Mouse (Mus musculus) erythroid progenitor cell, adult 5-6 weeks (primary cell): Measurements from ENCODE around the gene Ikbkg. TPM values are rescaled to one million over a fixed set of nuclear protein-coding genes. Genes with fewer than 3 reads are reported as not detected.
"Not testable (repeated sequence)": the region's sequence is repeated elsewhere in the genome, so short reads cannot be mapped to it uniquely, and the experiment has no call there.

Source experiments
- ATAC-seq: replicated peaks from 2 replicates; pipeline ENCODE4 v1.8.0; 2016; ENCODE audit warnings: moderate number of reproducible peaks, mild to moderate bottlenecking, moderate TSS enrichment, inconsistent platforms; ENCODE audit not compliant: poor library complexity, low FRiP score, severe bottlenecking
- total RNA-seq, 2 experiments: library from RNA; stranded (forward) in 1 of 2; stranded (reverse) in 1 of 2; fragments of 150-400 nt in 1 of 2; fragments of 186-747, 209-891 nt in 1 of 2; gene quantifications; 2 replicates each; pipeline versions ENCODE4 v1.2.3 to v1.2.4; 2015 to 2017; ENCODE audit warnings: low replicate concordance in 2 of 2

Gene Ikbkg
- total RNA-seq (2015; ENCODE audit: low replicate concordance) = 5.4 and 16.2 TPM in 2 replicates
- total RNA-seq (2017; ENCODE audit: low replicate concordance) = 12.8 and 16.8 TPM in 2 replicates

DNA sequence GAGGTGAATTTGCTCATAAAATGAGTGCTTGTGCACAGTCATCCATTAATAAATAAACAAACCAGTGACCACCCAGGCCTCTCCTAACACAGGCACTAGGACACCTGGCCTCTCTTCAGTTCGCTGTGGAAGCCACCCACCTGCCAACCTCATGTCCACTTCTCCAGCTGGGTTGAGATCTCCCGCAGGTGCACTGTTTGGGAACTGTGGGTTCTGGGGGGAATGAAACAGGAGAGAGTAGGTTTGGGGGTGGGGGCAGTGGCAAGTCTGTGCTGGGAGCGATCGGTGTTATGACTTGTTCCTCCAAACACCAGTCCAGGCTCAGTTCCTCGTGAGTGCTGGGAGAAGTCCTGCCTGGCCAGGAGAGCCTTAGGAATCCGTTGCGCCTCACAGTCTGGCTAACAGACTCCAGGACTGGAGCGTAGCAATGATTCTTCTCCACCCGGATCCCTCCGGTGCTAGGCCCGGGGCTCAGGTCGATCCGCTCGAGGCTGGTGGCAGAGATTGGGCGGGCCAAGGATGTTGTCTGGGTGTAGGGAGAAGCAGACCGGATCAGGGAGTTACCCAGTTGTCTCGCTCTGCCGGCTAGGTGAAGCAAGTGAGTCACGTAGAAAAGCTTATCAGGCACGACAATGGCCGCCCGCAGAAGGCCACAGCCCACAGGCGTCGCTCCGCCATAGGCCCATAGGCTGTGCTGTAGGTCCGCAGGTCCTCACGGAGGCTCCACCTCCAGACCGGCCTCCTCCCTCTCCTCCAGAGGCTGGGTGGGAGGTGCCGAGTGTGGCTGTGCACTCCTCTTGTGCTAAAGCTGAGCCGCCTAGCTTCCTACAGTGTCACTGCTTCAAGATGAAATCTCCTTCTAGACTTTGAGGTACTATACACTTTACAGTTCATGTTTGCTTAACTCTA lies at the start of gene Ikbkg, which contains the start of gene Fam3a:
TSS of gene Ikbkg (plus strand) at position 756 of the 909 bp plus-strand sequence.
TSS of gene Fam3a (minus strand) at position 738 of the 909 bp plus-strand sequence.
- peak; percentile 100 for ATAC-seq

- peak; percentile 73 for ATAC-seq
These were observed 40.2 kb upstream of the Ikbkg start for GRCm38 (mm10) chrX:74352645-74353466.

- peak; percentile 100 for ATAC-seq
These were observed 39.7 kb upstream of the Ikbkg start, which contains the start of gene Lage3 for GRCm38 (mm10) chrX:74353467-74353770. Gene Lage3, minus strand, starts transcription at chrX:74353618.

DNA sequence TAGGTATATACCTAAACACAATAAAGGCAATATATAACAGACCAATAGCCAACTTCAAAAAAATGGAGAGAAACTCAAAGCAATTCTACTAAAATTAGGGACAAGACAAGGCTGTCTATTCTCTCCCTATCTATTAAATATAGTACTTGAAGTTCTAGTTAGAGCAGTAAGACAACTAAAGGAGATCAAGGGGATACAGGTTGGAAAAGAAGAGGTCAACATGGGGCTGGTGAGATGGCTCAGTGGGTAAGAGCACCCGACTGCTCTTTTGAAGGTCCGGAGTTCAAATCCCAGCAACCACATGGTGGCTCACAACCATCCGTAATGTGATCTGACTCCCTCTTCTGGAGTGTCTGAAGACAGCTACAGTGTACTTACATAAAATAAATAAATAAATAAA lies 36.0 kb upstream of the Ikbkg start:
- not testable (repeated sequence) for ATAC-seq

GRCm38 (mm10) chrX:74359171-74359570 lies 33.9 kb upstream of the Ikbkg start:
- no peak for ATAC-seq

DNA sequence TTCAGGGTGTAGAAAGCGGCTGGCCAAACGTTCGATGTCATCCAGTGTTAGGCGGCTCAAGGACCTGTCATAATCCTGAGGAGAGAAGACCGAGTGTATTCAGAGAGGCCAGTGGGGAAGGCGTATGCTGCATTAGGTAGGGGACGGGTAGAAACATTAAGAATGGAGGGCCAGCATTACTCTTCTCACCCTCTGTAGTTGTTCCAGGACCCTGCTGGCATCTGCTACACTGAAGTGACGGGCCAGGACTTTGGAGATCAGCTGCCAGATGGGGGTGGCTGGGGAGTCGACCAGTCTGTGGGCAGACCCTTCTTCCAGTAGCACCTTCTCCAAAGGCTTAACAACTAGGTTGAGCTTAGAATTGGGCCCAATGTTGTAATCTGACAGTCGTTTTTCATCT lies 25.6 kb upstream of the Ikbkg start:
- ATAC-seq = no peak

- peak; percentile 80 for ATAC-seq
These were observed 24.7 kb upstream of the Ikbkg start for GRCm38 (mm10) chrX:74368209-74368909.

- ATAC-seq = peak; percentile 96
These were observed 20.1 kb upstream of the Ikbkg start, which contains the start of the genes Ubl4a and Slc10a3 for GRCm38 (mm10) chrX:74372888-74373549. Gene Ubl4a, minus strand, starts transcription at chrX:74373218. Gene Slc10a3, minus strand, starts transcription at chrX:74373349.

- ATAC-seq = peak; percentile 88
These were observed 8.6 kb upstream of the Ikbkg start for GRCm38 (mm10) chrX:74384451-74384850.

GRCm38 (mm10) chrX:74388153-74388552 lies 4.9 kb upstream of the Ikbkg start:
- no peak for ATAC-seq

- ATAC-seq = no peak
These were observed 7.0 kb downstream of the Ikbkg start for GRCm38 (mm10) chrX:74400136-74400535.

DNA sequence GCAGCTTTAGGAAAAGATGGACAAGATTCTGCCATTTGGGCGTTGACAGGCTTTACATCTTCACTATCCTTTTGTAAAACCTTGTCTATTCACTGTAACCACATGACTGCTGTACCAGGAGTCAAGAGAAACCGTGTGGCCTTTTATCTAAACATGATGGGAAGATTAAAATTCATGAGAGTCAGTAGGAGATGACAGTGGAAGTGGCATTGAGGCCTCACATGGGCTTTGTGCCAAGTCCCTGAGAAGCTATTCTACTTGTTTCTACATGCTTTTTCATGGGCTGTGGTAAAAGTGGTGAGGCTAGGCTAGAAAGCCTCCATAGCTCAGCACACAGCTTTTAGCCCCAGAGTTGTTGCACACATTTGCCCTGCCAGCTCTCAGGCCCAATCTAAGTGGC lies 15.2 kb downstream of the Ikbkg start:
- no peak for ATAC-seq

DNA sequence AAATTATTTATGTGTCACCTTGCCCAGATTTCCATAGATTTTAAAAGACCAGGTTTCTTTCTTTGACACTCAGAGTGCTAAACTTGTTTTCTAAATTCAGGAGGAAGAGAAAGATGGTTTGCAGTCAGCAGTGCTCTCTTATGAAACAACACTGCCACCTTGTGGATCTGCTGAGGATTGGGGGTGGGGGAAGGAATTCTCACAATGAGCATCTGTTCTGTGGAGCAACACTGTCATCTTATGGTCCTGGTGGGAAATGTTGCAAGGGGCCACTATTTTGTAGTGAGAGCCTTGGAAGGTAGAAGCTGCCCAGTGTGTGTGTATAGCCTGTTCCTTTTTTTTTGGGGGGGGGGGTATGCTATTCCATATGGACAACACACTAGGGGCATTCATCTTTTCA lies 20.3 kb downstream of the Ikbkg start:
- peak; percentile 85 for ATAC-seq

GRCm38 (mm10) chrX:74424443-74424842 lies 31.4 kb downstream of the Ikbkg start:
- no peak for ATAC-seq

- peak; percentile 57 for ATAC-seq
These were observed 32.1 kb downstream of the Ikbkg start for GRCm38 (mm10) chrX:74425195-74425594.

DNA sequence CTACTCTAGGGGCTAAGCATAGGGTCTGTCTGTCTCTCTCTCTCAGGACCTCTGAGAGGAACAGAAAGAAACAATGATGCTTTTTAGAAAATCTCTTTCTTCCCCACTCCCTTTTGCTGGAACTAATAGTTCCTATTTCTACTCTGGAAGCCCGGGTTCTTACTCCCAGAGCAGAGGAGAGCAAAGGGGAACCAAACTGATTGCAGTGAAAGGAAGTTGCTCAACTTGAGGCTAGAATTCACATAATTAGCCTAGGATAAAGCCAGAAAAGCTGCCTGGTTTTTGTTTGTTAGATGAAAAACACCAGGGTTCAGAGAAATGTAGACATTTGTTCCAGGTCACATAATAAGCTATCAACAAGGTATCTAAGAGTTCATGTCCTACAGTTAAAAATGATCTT lies 33.2 kb downstream of the Ikbkg start:
- no peak for ATAC-seq

DNA sequence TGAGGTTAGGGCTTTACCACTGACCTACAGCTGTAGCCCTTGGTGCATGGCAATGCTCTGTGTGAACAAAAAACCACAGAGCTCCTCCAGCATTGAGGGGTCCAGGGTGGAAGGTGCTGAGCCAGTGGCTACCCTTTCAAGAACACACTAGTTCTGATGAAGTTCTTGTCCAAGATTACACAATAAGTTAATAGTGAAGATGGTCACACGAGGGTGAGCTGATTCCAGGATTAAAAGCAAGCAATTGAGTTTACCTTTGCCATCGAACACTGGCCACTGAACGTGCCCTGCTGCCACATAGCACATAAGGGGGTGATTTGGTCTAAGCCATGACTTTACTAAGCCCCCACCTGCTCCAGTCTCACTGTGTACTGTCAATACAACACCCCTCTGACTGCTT lies 34.0 kb downstream of the Ikbkg start:
- no peak for ATAC-seq

GRCm38 (mm10) chrX:74428146-74428825 lies 35.2 kb downstream of the Ikbkg start:
- ATAC-seq = peak; percentile 12; the same call in 1 of the 2 replicates

- peak; percentile 75 for ATAC-seq
These were observed 35.8 kb downstream of the Ikbkg start, which contains the start of gene G6pdx for GRCm38 (mm10) chrX:74428826-74429276. Gene G6pdx, minus strand, starts transcription at chrX:74429194.
